Mouse (Mus musculus): Measurements from ENCODE around the gene Mtf1. TPM values are rescaled to one million over a fixed set of nuclear protein-coding genes. Genes with fewer than 3 reads are reported as not detected.

Gene Mtf1
- polyA plus RNA-seq (2016; fragmentation: Nextera tagmentation; extraction: Ambion mirVana), result 12.8 and 14.6 TPM in 2 replicates

- no peaks in the 10 kb centered on the region for H3K27me3 ChIP-seq
- peak within 1 kb of the TSS; percentile 68 for H3K4me2 ChIP-seq (replicated peaks)
- H3K36me3 ChIP-seq, result peaks cover 47% of the 10 kb centered on the region
- ATAC-seq (ENCODE audit: insufficient number of reproducible peaks, insufficient read depth, low FRiP score, low TSS enrichment), result peak; percentile 68
- H3K27ac ChIP-seq, result peak within 1 kb of the TSS; percentile 98
- H3K4me3 ChIP-seq, result peak within 1 kb of the TSS; percentile 72
- no peaks in the 10 kb centered on the region for H3K9me3 ChIP-seq
- WGBS, result 4% methylated on average over 21 of the region's 21 CpGs
- H3K4me1 ChIP-seq, result peaks cover 7% of the 10 kb centered on the region
- peak within 1 kb of the TSS; percentile 90 for H3K9ac ChIP-seq
Observed at GRCm38 (mm10) chr4:124801552-124802308, at the start of gene Mtf1. Gene Mtf1, plus strand, starts transcription at chr4:124802104.

GRCm38 (mm10) chr4:124752281-124753199 lies 49.4 kb upstream of the Mtf1 start:
- Histone ChIP-seq H3K27me3 (no peaks in the 10 kb centered on the region), H3K9ac (peak overlapping the region; percentile 80), H3K4me3 (peak overlapping the region; percentile 79), H3K36me3 (no peaks in the 10 kb centered on the region), H3K9me3 (no peaks in the 10 kb centered on the region), H3K4me2 (replicated peaks) (peak overlapping the region; percentile 96), H3K27ac (no peak overlapping the region), H3K4me1 (peaks cover 26% of the 10 kb centered on the region)
- ATAC-seq (ENCODE audit: insufficient number of reproducible peaks, insufficient read depth, low FRiP score, low TSS enrichment), result no peak
- WGBS, result 14% methylated on average over 15 of the region's 15 CpGs

DNA sequence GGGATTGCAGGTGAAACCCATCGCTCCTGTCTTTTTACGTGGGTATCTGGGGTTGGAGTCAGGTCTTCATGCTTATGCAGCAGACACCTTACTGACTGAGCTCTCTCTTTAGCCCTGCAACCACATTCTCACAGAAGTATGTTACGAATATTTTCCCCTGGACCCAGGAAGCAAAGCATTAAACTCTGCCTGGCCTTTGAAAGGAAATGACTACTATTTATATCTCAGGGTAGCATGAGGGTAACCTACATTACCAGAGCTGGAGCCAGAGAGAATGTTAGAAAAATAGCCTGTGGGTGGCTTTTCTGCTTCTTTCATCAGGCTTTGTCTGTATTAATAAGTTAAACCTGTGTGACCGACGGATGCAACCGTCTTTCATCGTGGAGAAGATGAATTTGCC lies 46.4 kb upstream of the Mtf1 start:
- Histone ChIP-seq H3K9me3 (no peaks in the 10 kb centered on the region), H3K9ac (no peak overlapping the region), H3K27me3 (no peaks in the 10 kb centered on the region), H3K36me3 (no peaks in the 10 kb centered on the region), H3K4me3 (no peak overlapping the region), H3K4me2 (replicated peaks) (no peak overlapping the region), H3K27ac (no peak overlapping the region), H3K4me1 (peaks cover 24% of the 10 kb centered on the region)
- no peak for ATAC-seq (ENCODE audit: insufficient number of reproducible peaks, insufficient read depth, low FRiP score, low TSS enrichment)
- whole genome bisulfite sequencing, result 54% methylated on average over 7 of the region's 7 CpGs

DNA sequence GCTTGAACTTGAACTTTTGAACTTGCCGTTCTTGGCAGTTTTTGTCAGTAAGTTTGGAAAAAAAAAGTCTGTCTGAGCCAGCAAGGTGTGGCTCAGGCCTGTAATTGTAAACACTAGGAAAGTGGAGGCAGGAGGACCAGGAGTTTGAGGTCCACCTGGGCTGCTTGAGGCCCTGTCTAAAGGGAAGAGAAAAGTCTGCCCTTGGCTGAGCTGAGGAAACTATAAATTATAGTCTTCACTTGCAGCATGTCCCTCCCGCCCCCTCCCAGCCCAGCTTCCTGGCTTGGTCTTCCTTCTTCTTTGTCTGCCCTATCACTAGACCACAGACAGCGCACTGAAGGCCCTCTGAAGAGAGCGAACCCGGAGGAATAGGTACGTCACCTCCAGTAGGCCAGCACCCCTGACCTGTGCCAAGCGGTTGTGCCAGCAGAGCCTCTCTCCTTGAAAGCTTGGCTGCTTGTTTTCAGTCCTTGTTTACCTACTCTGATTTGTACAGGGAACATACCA lies 42.5 kb upstream of the Mtf1 start:
- H3K4me1 ChIP-seq, result peaks cover 10% of the 10 kb centered on the region; the same call in 1 of the 2 replicates
- H3K4me3 ChIP-seq, result no peak overlapping the region
- no peak for ATAC-seq (ENCODE audit: insufficient number of reproducible peaks, insufficient read depth, low FRiP score, low TSS enrichment)
- H3K27me3 ChIP-seq, result no peaks in the 10 kb centered on the region
- H3K36me3 ChIP-seq, result no peaks in the 10 kb centered on the region
- no peak overlapping the region for H3K9ac ChIP-seq
- 92% methylated on average over 7 of the region's 7 CpGs for WGBS
- no peak overlapping the region for H3K4me2 ChIP-seq (replicated peaks)
- H3K9me3 ChIP-seq, result no peaks in the 10 kb centered on the region
- H3K27ac ChIP-seq, result no peak overlapping the region

- Histone ChIP-seq H3K27me3 (no peaks in the 10 kb centered on the region), H3K9me3 (no peaks in the 10 kb centered on the region), H3K4me1 (no peaks in the 10 kb centered on the region), H3K4me2 (replicated peaks) (no peak overlapping the region), H3K27ac (no peak overlapping the region), H3K4me3 (no peak overlapping the region), H3K9ac (no peak overlapping the region), H3K36me3 (no peaks in the 10 kb centered on the region)
- WGBS, result 46% methylated on average over 1 of the region's 1 CpGs
- ATAC-seq (ENCODE audit: insufficient number of reproducible peaks, insufficient read depth, low FRiP score, low TSS enrichment), result no peak
Observed at GRCm38 (mm10) chr4:124761201-124761600, 40.7 kb upstream of the Mtf1 start.

GRCm38 (mm10) chr4:124762858-124763452 lies 38.9 kb upstream of the Mtf1 start:
- ATAC-seq (ENCODE audit: insufficient number of reproducible peaks, insufficient read depth, low FRiP score, low TSS enrichment), result no peak
- Histone ChIP-seq H3K4me1 (no peaks in the 10 kb centered on the region), H3K27me3 (no peaks in the 10 kb centered on the region), H3K9me3 (no peaks in the 10 kb centered on the region), H3K4me2 (replicated peaks) (no peak overlapping the region), H3K36me3 (no peaks in the 10 kb centered on the region), H3K9ac (no peak overlapping the region), H3K4me3 (no peak overlapping the region), H3K27ac (no peak overlapping the region)
- 84% methylated on average over 6 of the region's 6 CpGs for WGBS

DNA sequence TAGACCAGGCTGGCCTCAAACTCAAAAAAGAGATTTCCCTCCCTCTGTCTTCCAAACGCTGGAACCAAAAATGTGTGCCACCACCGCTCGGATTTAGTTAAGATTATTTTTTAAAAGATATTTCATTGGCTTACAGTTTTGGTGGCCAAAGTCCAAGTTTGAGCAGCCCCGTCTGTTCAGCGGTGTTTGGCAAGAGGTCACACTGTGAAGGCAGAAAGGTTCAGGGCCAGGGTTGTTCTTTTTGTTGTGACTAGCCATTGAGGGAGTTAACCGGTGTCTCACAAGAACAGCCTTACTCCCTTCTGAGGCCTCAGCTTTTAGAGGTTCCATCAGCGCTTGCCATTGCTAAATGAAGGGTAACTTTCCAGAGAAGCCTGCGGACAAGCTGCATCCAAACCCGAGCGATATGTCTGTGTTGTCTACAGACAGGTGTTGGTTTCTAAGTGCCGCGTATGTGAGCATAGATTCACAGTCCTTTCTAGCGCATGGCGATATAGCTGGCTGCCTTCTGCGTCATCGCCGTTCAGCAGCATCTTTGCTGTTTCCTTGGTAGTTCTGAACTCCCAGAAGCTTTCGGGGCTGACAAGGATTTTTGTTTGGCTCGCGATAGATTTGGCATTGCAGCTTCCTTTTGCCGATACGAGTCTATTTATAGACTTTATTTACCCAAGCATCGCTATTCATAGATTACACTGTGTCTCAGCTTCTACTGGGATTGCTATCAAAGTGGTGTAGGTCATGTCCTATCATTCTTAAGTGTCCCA lies 35.9 kb upstream of the Mtf1 start:
- Histone ChIP-seq H3K27me3 (no peaks in the 10 kb centered on the region), H3K4me3 (no peak overlapping the region), H3K4me1 (no peaks in the 10 kb centered on the region), H3K9ac (no peak overlapping the region), H3K9me3 (no peaks in the 10 kb centered on the region), H3K36me3 (no peaks in the 10 kb centered on the region), H3K4me2 (replicated peaks) (no peak overlapping the region), H3K27ac (no peak overlapping the region)
- 92% methylated on average over 23 of the region's 23 CpGs for WGBS
- no peak for ATAC-seq (ENCODE audit: insufficient number of reproducible peaks, insufficient read depth, low FRiP score, low TSS enrichment)

DNA sequence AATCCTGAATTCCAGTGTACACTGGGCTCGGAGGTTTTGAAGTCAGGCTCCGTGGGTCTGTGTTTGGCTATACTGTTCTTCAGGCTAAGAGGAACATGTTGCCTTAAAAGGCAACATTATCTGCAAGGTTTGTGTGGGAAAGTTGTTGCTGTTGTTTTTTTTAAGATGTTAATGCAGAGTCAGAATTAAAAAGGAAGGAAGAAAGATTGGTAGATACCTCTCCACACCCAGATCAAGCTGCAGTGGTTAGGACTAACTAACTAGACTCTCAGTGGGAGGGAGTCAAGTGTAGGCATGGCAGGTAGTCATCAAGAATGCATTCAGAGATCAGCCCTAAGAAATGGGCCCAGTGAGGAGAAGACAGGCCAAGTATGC lies 35.4 kb upstream of the Mtf1 start:
- Histone ChIP-seq H3K27me3 (no peaks in the 10 kb centered on the region), H3K9me3 (no peaks in the 10 kb centered on the region), H3K4me3 (no peak overlapping the region), H3K4me1 (no peaks in the 10 kb centered on the region), H3K27ac (no peak overlapping the region), H3K36me3 (no peaks in the 10 kb centered on the region), H3K9ac (no peak overlapping the region), H3K4me2 (replicated peaks) (no peak overlapping the region)
- 88% methylated on average over 2 of the region's 2 CpGs for WGBS
- ATAC-seq (ENCODE audit: insufficient number of reproducible peaks, insufficient read depth, low FRiP score, low TSS enrichment), result no peak

DNA sequence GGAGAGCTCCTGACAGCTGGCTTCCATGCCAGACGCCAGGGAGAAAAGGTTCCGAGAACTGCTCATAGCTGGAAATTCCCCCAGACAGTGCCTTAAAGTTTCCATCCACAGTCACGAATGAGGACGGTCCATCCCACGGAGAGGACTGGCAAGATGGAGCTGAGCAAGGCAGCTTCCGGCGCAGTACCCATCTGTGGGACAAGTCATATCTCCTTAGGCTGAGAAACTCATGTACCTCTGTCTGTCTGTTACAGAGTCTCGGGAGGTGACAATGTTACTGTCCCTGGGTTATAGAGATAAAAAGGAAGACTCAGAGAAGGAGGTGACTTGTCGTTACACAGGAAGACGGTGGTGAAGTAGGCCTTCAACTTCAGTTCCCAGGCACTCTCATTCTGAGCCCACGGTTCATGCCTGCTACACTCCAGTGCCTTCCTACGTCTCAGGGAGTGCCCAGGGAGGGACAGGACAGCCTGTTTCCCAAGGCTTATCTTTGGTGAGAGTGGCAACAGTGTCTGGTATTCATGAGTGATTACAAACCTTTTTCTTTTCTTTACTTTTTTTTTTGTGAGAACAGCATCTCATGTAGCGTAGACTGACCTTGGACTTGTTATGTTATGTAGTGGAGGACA lies 32.8 kb upstream of the Mtf1 start:
- Histone ChIP-seq H3K9me3 (no peaks in the 10 kb centered on the region), H3K4me1 (no peaks in the 10 kb centered on the region), H3K27me3 (no peaks in the 10 kb centered on the region), H3K4me3 (no peak overlapping the region), H3K36me3 (no peaks in the 10 kb centered on the region), H3K27ac (no peak overlapping the region), H3K9ac (no peak overlapping the region), H3K4me2 (replicated peaks) (no peak overlapping the region)
- WGBS, result 83% methylated on average over 13 of the region's 13 CpGs
- no peak for ATAC-seq (ENCODE audit: insufficient number of reproducible peaks, insufficient read depth, low FRiP score, low TSS enrichment)

GRCm38 (mm10) chr4:124770624-124771023 lies 31.3 kb upstream of the Mtf1 start:
- Histone ChIP-seq H3K4me3 (no peak overlapping the region), H3K36me3 (no peaks in the 10 kb centered on the region), H3K9ac (no peak overlapping the region), H3K4me1 (no peaks in the 10 kb centered on the region), H3K4me2 (replicated peaks) (no peak overlapping the region), H3K27ac (no peak overlapping the region), H3K27me3 (no peaks in the 10 kb centered on the region), H3K9me3 (no peaks in the 10 kb centered on the region)
- 73% methylated on average over 5 of the region's 5 CpGs for WGBS
- ATAC-seq (ENCODE audit: insufficient number of reproducible peaks, insufficient read depth, low FRiP score, low TSS enrichment), result no peak

DNA sequence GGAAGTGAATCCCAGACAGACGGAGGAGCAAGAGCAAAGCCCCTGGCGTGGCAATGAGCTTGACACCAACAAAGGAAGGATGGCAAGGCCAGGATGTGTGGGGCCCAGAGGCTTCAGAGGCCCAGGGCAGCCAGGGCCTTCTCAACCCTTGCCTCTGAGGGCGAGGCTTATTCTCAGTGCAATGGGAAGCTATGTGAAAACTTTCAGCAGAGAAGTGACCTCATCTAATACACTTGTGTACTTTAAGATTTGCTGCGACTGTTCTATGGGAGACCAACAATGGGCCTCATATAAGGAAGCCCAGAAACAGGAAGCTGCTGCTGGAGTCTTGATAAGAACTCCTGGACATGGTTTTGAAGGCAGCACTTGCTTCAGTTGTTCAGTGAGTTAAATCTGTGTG lies 29.8 kb upstream of the Mtf1 start:
- Histone ChIP-seq H3K4me2 (replicated peaks) (no peak overlapping the region), H3K36me3 (no peaks in the 10 kb centered on the region), H3K27ac (no peak overlapping the region), H3K27me3 (no peaks in the 10 kb centered on the region), H3K4me3 (no peak overlapping the region), H3K9ac (no peak overlapping the region), H3K4me1 (no peaks in the 10 kb centered on the region), H3K9me3 (no peaks in the 10 kb centered on the region)
- WGBS, result 58% methylated on average over 4 of the region's 4 CpGs
- ATAC-seq (ENCODE audit: insufficient number of reproducible peaks, insufficient read depth, low FRiP score, low TSS enrichment), result no peak
